Mouse (Mus musculus): ENCODE results near the gene Ugt8a. TPM values are rescaled to one million over a fixed set of nuclear protein-coding genes. Genes with fewer than 3 reads are reported as not detected.

Gene Ugt8a
- polyA plus RNA-seq, 1 experiment from 2014 or later = 0.66 TPM

GRCm38 (mm10) chr3:125932594-125933237 lies 5.7 kb downstream of the Ugt8a start:
- Histone ChIP-seq H3K9me3 (ENCODE audit: control insufficient read depth) (no peaks in the 10 kb centered on the region), H3K9ac (ENCODE audit: low read depth, low read length) (no peak overlapping the region), H3K36me3 (ENCODE audit: control insufficient read depth, insufficient read depth) (no peaks in the 10 kb centered on the region), H3K4me1 (replicated peaks; ENCODE audit: control insufficient read depth, insufficient read depth, low read length) (no peaks in the 10 kb centered on the region), H3K27me3 (replicated peaks; ENCODE audit: control insufficient read depth, insufficient read depth, low read length) (peaks cover 7% of the 10 kb centered on the region), H3K27ac (ENCODE audit: low read depth, low read length) (no peak overlapping the region), H3K4me3 (ENCODE audit: low read depth, low read length) (no peak overlapping the region), H3K4me2 (replicated peaks; ENCODE audit: low read depth) (no peak overlapping the region)
- ATAC-seq = no peak
- 75% methylated on average over 3 of the region's 3 CpGs for WGBS
- TF ChIP-seq CTCF (IDR thresholded peaks at IDR 0.05; ENCODE audit: low read depth) = no peak

DNA sequence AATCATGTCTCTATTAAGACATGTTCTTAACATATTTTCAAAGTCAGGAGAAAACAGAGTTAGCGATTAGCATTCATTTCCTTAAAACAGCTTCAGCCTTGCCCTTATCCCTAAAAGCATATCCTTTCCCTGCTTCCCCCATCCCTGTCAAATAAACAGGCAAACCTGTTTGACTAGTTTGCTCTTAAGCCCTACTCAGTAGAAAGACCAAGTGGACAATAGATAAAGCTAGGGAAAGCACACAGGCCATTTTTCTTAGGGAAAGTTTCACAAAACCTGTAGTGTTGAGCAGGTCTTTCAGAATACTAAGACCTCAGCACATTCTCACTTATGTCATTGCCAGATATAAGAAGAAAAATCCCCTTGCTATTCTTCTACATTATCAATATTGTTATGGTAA lies 7.4 kb downstream of the Ugt8a start:
- TF ChIP-seq CTCF (IDR thresholded peaks at IDR 0.05; ENCODE audit: low read depth) = no peak
- Histone ChIP-seq H3K4me1 (replicated peaks; ENCODE audit: control insufficient read depth, insufficient read depth, low read length) (no peaks in the 10 kb centered on the region), H3K4me3 (ENCODE audit: low read depth, low read length) (no peak overlapping the region), H3K36me3 (ENCODE audit: control insufficient read depth, insufficient read depth) (no peaks in the 10 kb centered on the region), H3K27ac (ENCODE audit: low read depth, low read length) (no peak overlapping the region), H3K4me2 (replicated peaks; ENCODE audit: low read depth) (no peak overlapping the region), H3K9ac (ENCODE audit: low read depth, low read length) (no peak overlapping the region), H3K9me3 (ENCODE audit: control insufficient read depth) (no peaks in the 10 kb centered on the region), H3K27me3 (replicated peaks; ENCODE audit: control insufficient read depth, insufficient read depth, low read length) (no peaks in the 10 kb centered on the region)
- no peak for ATAC-seq
- WGBS = 27% methylated on average over 1 of the region's 1 CpGs

- ATAC-seq = no peak
- Histone ChIP-seq H3K9ac (ENCODE audit: low read depth, low read length) (no peak overlapping the region), H3K4me1 (replicated peaks; ENCODE audit: control insufficient read depth, insufficient read depth, low read length) (no peaks in the 10 kb centered on the region), H3K4me2 (replicated peaks; ENCODE audit: low read depth) (no peak overlapping the region), H3K27ac (ENCODE audit: low read depth, low read length) (no peak overlapping the region), H3K27me3 (replicated peaks; ENCODE audit: control insufficient read depth, insufficient read depth, low read length) (no peaks in the 10 kb centered on the region), H3K36me3 (ENCODE audit: control insufficient read depth, insufficient read depth) (no peaks in the 10 kb centered on the region), H3K4me3 (ENCODE audit: low read depth, low read length) (no peak overlapping the region), H3K9me3 (ENCODE audit: control insufficient read depth) (no peaks in the 10 kb centered on the region)
- TF ChIP-seq CTCF (IDR thresholded peaks at IDR 0.05; ENCODE audit: low read depth) = no peak
- WGBS = 64% methylated on average over 2 of the region's 2 CpGs
These were observed 17.5 kb downstream of the Ugt8a start for GRCm38 (mm10) chr3:125920876-125921275.

GRCm38 (mm10) chr3:125898976-125899375 lies 39.4 kb downstream of the Ugt8a start:
- ATAC-seq = no peak
- Histone ChIP-seq H3K9me3 (ENCODE audit: control insufficient read depth) (no peaks in the 10 kb centered on the region), H3K36me3 (ENCODE audit: control insufficient read depth, insufficient read depth) (no peaks in the 10 kb centered on the region), H3K27ac (ENCODE audit: low read depth, low read length) (no peak overlapping the region), H3K4me1 (replicated peaks; ENCODE audit: control insufficient read depth, insufficient read depth, low read length) (no peaks in the 10 kb centered on the region), H3K27me3 (replicated peaks; ENCODE audit: control insufficient read depth, insufficient read depth, low read length) (no peaks in the 10 kb centered on the region), H3K4me3 (ENCODE audit: low read depth, low read length) (no peak overlapping the region), H3K9ac (ENCODE audit: low read depth, low read length) (no peak overlapping the region), H3K4me2 (replicated peaks; ENCODE audit: low read depth) (no peak overlapping the region)
- 82% methylated on average over 1 of the region's 1 CpGs for WGBS
- no peak for TF ChIP-seq CTCF (IDR thresholded peaks at IDR 0.05; ENCODE audit: low read depth)

DNA sequence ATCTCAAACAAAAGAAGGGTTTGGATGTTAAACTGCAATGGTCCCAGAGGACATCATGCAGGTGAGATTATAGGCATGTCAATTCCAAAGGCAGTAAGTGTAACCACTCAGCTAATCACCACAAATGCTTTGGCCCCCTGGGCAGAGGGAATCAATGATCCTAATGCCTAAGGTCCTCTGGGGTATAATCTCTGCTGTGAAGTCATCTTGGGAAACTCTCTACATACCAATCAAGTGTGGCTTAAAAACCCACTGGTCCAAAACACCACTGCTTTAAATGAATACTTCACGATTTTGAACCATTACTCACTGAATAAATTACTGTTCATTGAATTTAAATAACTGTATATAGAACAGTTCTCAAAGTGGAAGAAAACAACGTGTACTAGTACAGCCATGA lies 51.3 kb downstream of the Ugt8a start:
- no peaks in the 10 kb centered on the region for H3K4me1 ChIP-seq (replicated peaks; ENCODE audit: control insufficient read depth, insufficient read depth, low read length)
- H3K4me2 ChIP-seq (replicated peaks; ENCODE audit: low read depth) = no peak overlapping the region
- H3K9ac ChIP-seq (ENCODE audit: low read depth, low read length) = no peak overlapping the region
- 63% methylated on average over 2 of the region's 2 CpGs for WGBS
- no peak overlapping the region for H3K27ac ChIP-seq (ENCODE audit: low read depth, low read length)
- no peaks in the 10 kb centered on the region for H3K9me3 ChIP-seq (ENCODE audit: control insufficient read depth)
- no peak for TF ChIP-seq CTCF (IDR thresholded peaks at IDR 0.05; ENCODE audit: low read depth)
- H3K36me3 ChIP-seq (ENCODE audit: control insufficient read depth, insufficient read depth) = no peaks in the 10 kb centered on the region
- no peak for ATAC-seq
- no peaks in the 10 kb centered on the region for H3K27me3 ChIP-seq (replicated peaks; ENCODE audit: control insufficient read depth, insufficient read depth, low read length)
- no peak overlapping the region for H3K4me3 ChIP-seq (ENCODE audit: low read depth, low read length)

GRCm38 (mm10) chr3:125884879-125885278 lies 53.5 kb downstream of the Ugt8a start:
- ATAC-seq = peak; percentile 93
- Histone ChIP-seq H3K9me3 (ENCODE audit: control insufficient read depth) (no peaks in the 10 kb centered on the region), H3K4me1 (replicated peaks; ENCODE audit: control insufficient read depth, insufficient read depth, low read length) (no peaks in the 10 kb centered on the region), H3K9ac (ENCODE audit: low read depth, low read length) (no peak overlapping the region), H3K4me3 (ENCODE audit: low read depth, low read length) (no peak overlapping the region), H3K27me3 (replicated peaks; ENCODE audit: control insufficient read depth, insufficient read depth, low read length) (no peaks in the 10 kb centered on the region), H3K36me3 (ENCODE audit: control insufficient read depth, insufficient read depth) (no peaks in the 10 kb centered on the region), H3K27ac (ENCODE audit: low read depth, low read length) (no peak overlapping the region), H3K4me2 (replicated peaks; ENCODE audit: low read depth) (no peak overlapping the region)
- TF ChIP-seq CTCF (IDR thresholded peaks at IDR 0.05; ENCODE audit: low read depth) = no peak
- WGBS = 49% methylated on average over 2 of the region's 2 CpGs

DNA sequence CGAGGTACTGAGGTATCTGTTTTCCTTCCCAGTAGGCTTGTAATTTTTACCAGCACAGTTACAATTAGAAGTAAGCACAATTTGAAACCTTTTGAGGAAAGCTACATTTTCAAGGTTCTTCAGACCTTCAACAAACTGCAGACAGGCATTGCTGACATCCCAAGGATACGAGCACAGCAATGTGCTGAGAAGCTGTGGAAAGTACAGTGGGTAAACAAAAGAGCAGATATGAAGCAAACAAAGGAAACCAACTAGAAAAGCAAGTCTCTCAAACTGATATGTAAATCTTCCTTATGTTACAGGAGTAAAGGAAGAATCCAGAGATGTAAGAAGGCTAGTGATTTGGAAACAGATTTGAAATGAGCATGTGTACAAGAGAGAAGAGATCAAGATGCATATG lies 54.0 kb downstream of the Ugt8a start:
- no peak for ATAC-seq

More for the DNA sequence above, 54.0 kb downstream of the Ugt8a start:
- Histone ChIP-seq H3K9ac (ENCODE audit: low read depth, low read length) (no peak overlapping the region), H3K4me3 (ENCODE audit: low read depth, low read length) (no peak overlapping the region), H3K27me3 (replicated peaks; ENCODE audit: control insufficient read depth, insufficient read depth, low read length) (no peaks in the 10 kb centered on the region), H3K4me1 (replicated peaks; ENCODE audit: control insufficient read depth, insufficient read depth, low read length) (no peaks in the 10 kb centered on the region), H3K4me2 (replicated peaks; ENCODE audit: low read depth) (no peak overlapping the region), H3K9me3 (ENCODE audit: control insufficient read depth) (no peaks in the 10 kb centered on the region), H3K36me3 (ENCODE audit: control insufficient read depth, insufficient read depth) (no peaks in the 10 kb centered on the region), H3K27ac (ENCODE audit: low read depth, low read length) (no peak overlapping the region)
- no peak for TF ChIP-seq CTCF (IDR thresholded peaks at IDR 0.05; ENCODE audit: low read depth)
- WGBS = 27% methylated on average over 2 of the region's 2 CpGs
